Mouse (Mus musculus): ENCODE results near the gene S1pr4. TPM values are rescaled to one million over a fixed set of nuclear protein-coding genes. Genes with fewer than 3 reads are reported as not detected.

The S1pr4 gene
- polyA plus RNA-seq, 1 experiment: 3.5 TPM

DNA sequence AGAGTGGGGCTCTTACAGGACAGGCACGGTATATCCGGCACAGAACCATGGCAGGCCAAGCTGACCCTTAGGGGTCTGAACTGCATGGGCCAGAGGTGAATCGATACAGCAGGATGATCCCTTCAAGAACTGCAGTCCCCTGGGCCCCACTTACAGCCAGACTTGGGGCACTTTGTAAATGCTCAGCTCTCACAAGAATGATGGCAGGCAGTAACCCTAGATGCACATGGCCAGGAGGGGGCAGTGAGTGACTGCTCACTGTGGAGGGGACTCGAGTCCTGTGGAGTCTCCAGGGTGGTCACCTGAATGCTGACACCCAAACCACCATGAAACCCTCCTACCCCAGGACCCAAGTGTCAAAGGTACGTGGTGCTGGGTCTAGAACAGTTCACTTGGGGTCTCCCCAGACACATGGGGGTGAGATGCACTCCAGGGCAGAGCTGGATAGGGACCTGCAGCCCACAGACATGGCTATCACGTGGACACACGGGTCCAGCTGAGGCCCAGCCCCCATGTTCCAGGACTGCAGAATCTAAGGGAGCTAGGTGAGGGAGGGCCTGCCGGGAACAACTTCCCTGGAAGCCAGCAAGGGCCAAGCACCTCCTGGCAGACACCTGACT is 6.2 kb downstream of the S1pr4 start:
- no peak for DNase-seq (ENCODE audit: low read depth)

DNA sequence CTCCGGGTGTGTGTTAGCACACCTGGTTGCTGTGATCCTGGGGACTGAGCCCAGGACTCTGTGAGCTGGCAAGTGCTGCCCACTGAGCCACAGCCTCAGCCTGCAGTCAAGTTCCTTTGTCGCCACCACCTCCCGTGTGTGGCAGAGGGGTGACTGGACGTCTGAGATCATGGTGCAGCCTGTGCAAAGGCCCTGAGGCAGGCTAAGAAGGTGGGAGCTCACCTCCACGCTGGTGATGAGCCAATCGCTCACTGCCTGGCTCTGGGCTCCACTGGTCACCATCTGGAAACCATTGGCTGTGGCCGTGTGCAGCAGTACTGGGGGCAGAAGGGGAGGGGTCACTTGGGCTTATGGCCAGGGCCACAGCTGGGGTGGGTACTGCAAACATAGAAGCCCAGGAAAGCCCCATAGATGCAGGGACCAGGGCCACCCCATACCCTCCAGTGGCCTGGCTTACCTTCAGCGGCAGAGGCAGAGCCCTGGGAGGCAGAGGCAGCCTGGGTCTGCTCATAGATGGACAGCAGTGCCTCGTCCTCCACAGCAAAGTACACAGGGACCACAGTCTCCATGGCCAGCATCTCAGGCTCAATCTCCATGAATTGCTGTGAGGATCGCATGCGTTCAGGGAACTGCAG is 7.2 kb downstream of the S1pr4 start:
- DNase-seq (ENCODE audit: low read depth): no peak

DNA sequence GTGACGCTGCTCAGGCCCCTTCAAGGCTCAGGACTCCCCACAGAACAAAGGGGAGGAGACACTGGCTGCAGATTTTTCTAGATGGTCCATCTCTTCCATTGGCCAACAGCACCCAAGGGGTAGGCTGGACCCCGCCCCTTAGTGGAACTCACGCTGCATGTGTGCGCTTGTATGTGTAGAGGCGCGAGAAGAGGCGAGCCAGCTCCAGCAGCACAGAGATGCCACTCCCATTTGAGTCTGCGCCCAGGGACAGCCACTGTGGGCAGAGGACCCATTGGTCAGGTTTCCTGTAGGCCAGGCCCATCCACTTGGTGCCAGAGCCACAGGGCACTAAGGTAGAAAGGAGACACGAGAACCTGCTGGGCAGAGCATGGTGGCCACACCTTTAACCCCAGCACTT is 8.9 kb downstream of the S1pr4 start:
- DNase-seq (ENCODE audit: low read depth): no peak

- DNase-seq (ENCODE audit: low read depth): no peak
These were observed 10.0 kb downstream of the S1pr4 start for GRCm38 (mm10) chr10:81489941-81490340.

GRCm38 (mm10) chr10:81488081-81488480 is 11.9 kb downstream of the S1pr4 start:
- DNase-seq (ENCODE audit: low read depth): no peak

DNA sequence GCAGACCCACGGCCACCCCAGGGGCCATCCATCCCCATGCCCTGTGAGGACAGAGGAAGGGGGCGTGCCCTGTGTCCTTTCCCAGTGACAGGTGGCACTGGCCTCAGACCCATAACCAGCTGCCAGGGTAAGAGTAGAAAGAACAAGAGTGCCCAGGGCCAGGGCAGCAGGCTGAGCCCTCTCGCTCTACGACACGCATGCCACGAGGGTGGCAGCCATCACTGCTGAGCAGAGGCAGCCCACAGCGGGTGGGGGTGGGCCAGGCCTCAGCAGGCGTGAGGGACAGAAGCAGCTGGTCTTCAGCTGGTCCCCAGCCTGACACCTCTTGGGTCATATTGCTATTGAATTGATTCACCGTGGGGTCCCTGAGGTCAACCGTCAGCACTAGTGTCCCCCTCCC is 13.4 kb downstream of the S1pr4 start:
- DNase-seq (ENCODE audit: low read depth): no peak

GRCm38 (mm10) chr10:81485479-81486018 is 14.4 kb downstream of the S1pr4 start:
- DNase-seq (ENCODE audit: low read depth): no peak

GRCm38 (mm10) chr10:81485060-81485449 is 14.9 kb downstream of the S1pr4 start:
- no peak for DNase-seq (ENCODE audit: low read depth)

- no peak for DNase-seq (ENCODE audit: low read depth)
These were observed 15.4 kb downstream of the S1pr4 start for GRCm38 (mm10) chr10:81484441-81485059.

GRCm38 (mm10) chr10:81483983-81484382 is 15.9 kb downstream of the S1pr4 start:
- DNase-seq (ENCODE audit: low read depth): no peak

DNA sequence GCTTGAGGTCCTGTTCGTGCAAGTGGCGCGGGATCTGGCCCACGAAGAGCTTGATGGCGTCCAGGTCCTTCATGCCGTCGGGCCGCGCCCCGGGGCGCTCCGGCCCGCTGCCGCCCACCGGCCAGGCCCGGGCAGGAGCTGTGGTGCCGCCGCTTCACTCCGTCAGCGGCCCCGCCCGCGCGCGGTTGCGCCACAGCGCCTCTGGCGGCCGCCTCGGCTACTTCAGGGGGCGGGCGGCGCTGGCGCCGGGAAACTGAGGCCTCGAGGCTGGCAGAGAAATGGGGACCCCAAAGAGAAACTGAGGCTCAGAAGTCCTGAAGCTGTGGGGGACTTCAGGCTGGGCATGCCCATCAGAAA is 17.4 kb downstream of the S1pr4 start, which contains the start of gene Celf5:
Gene Celf5, minus strand, starts transcription at position 177 of the 357 bp plus-strand sequence.
- DNase-seq (ENCODE audit: low read depth): no peak

DNA sequence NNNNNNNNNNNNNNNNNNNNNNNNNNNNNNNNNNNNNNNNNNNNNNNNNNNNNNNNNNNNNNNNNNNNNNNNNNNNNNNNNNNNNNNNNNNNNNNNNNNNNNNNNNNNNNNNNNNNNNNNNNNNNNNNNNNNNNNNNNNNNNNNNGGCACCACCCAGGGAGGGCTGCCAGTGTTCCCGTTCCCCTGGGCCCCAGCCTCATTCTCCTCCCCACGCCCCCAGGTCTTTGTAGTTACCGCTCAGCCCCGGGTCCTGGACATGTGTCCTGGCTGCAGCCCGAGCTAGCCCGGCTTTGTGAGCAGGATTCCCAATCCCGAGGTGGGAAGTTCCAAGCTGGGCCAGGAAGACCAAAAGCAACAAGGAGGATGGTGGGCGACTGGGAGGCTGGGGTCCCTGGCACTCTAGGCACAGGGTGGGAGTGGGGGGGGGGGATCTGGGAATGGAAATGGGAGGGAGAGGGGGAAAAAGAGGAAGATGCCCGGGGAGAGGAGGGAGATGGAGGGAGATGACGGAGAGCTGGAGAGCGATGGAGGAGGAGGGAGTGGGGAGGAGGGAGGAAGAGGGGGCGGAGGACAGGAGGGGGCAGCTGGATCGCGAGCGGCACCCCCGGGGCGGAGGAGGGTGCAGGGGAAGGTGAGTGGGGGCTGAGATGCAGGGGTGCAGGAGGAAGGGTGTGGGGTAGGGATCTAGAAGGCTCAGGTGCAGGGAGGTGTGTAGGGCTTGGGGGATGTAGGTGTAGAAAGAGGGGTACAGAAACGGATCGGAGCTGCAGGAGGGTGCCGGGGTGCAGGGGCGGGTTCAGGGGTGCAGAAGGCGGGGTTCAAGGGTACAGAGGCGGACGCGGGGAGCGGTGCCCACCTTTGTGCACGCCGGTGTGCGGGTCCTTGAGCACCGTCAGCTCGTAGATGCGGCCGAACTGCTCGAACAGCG is 18.1 kb downstream of the S1pr4 start:
- no peak for DNase-seq (ENCODE audit: low read depth)

GRCm38 (mm10) chr10:81474461-81474860 is 25.5 kb downstream of the S1pr4 start:
- no peak for DNase-seq (ENCODE audit: low read depth)

DNA sequence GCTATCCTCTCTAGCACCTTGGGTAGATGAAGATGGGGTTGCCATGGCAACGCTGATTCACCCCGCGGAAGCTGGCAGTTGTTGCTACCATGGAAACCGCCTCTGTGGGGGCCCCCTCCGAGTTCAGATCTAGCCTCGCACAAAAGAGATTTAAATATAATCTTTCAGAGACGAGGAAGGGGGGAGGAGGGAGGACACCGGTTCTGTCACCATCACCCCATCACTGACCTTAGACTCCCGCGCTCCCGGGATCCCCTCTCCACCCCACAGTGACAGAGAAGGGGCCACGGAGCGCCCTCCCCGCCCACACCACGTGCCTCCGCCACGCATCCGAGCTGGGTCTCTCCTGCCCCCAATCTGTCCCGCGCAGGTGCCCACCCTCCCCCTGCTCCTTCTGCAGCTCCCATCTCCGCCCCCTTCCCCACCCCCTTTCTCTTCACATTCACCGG is 26.9 kb downstream of the S1pr4 start:
- no peak for DNase-seq (ENCODE audit: low read depth)

- DNase-seq (ENCODE audit: low read depth): no peak
These were observed 27.4 kb downstream of the S1pr4 start for GRCm38 (mm10) chr10:81472403-81473002.

GRCm38 (mm10) chr10:81470454-81470853 is 29.5 kb downstream of the S1pr4 start:
- no peak for DNase-seq (ENCODE audit: low read depth)

DNA sequence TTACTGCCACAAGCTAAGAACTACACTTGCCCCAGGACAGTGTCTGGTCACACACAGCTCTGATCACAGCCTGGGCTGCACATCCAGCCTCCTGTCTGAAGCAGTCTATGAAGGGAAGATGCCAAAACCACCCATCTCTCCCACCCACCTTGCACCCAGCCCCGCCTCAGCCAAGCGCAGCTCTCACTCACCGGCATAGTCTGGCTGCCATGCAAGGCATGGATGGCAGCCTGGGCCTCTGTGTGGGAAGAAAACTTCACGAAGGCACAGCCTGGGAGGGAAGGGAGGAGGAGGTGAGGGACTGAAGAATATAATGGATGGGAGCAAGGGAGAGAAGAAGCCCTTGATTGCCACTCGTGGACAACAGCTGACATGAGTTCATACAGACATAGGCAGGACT is 30.7 kb downstream of the S1pr4 start:
- DNase-seq (ENCODE audit: low read depth): no peak

DNA sequence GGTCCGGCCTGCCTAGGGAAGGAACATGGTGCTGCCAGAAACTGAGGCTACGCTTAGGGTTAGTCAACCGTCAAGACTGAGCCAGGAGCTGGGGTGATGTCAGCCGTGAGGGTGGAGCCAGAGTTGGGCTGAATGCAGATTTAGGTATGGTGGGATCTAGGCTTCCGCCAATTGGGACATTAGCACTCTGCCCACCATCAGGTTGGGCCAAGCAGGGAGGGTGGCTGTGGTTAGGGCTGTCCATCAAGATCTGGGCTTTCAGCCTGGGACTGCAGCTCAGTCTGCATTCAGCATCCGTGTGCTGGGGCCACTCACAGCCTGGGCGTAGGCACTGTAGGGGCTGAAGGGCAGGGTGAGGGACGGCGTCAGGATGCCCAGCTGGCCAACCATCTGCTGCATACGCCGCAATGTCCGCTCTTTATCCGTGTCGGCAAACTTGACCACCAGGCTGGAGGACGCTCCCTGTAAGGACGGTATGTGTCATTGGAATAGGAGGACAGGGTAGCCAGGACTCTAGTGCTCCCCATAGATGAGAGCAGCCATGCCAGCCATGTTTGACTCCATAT is 32.2 kb downstream of the S1pr4 start:
- DNase-seq (ENCODE audit: low read depth): no peak

GRCm38 (mm10) chr10:81466881-81467280 is 33.1 kb downstream of the S1pr4 start:
- DNase-seq (ENCODE audit: low read depth): no peak

GRCm38 (mm10) chr10:81466066-81466465 is 33.9 kb downstream of the S1pr4 start:
- DNase-seq (ENCODE audit: low read depth): no peak

GRCm38 (mm10) chr10:81465265-81465645 is 34.7 kb downstream of the S1pr4 start:
- DNase-seq (ENCODE audit: low read depth): no peak

Measured in gonadal fat pad, adult 2 months (tissue).